Mouse (Mus musculus): ENCODE measurements around the gene Olfr339. TPM values are rescaled to one million over a fixed set of nuclear protein-coding genes. Genes with fewer than 3 reads are reported as not detected.
"Not testable (repeated sequence)": the region's sequence is repeated elsewhere in the genome, so short reads cannot be mapped to it uniquely, and the experiment has no call there.

Gene Olfr339
- total RNA-seq (2021) = not detected

- intact Hi-C loops (cut with DNase I) = no loop called here
- no peak for DNase-seq (ENCODE audit: extremely low spot score in 1 of 2, low spot score in 2 of 2)
Measured at GRCm38 (mm10) chr2:36418647-36419046, at the start of gene Olfr339. TSS of gene Olfr339 (plus strand) at chr2:36418947.

GRCm38 (mm10) chr2:36373219-36373618 lies 45.5 kb upstream of the Olfr339 start, which contains the start of gene Olfr338:
TSS of gene Olfr338 (plus strand) at chr2:36373519.
- no peak for DNase-seq (ENCODE audit: extremely low spot score in 1 of 2, low spot score in 2 of 2)
- intact Hi-C loops (cut with DNase I) = no loop called here

GRCm38 (mm10) chr2:36415174-36415573 lies 3.6 kb upstream of the Olfr339 start:
- intact Hi-C loops (cut with DNase I); DNase-seq (ENCODE audit: extremely low spot score in 1 of 2, low spot score in 2 of 2): not testable (repeated sequence)

GRCm38 (mm10) chr2:36415591-36415990 lies 3.2 kb upstream of the Olfr339 start:
- DNase-seq (ENCODE audit: extremely low spot score in 1 of 2, low spot score in 2 of 2); intact Hi-C loops (cut with DNase I): not testable (repeated sequence)

GRCm38 (mm10) chr2:36452287-36452686 lies 33.5 kb downstream of the Olfr339 start, which contains the start of gene Olfr340:
TSS of gene Olfr340 (plus strand) at chr2:36452587.
- intact Hi-C loops (cut with DNase I) = no loop called here
- no peak for DNase-seq (ENCODE audit: extremely low spot score in 1 of 2, low spot score in 2 of 2)

- no peak for DNase-seq (ENCODE audit: extremely low spot score in 1 of 2, low spot score in 2 of 2)
- intact Hi-C loops (cut with DNase I) = no loop called here
Measured at GRCm38 (mm10) chr2:36473634-36474033, 54.9 kb downstream of the Olfr339 start.

Other genes starting within 250 kb of the Olfr339 start
- 10 to 100 TPM; 11.8 to 13.0 TPM for gene Ptgs1, start 188.5 kb upstream of the Olfr339 start, total RNA-seq (2021)
- not detected for gene Olfr338, start 45.4 kb upstream of the Olfr339 start, total RNA-seq (2021)
- not detected for gene Olfr340, start 33.6 kb downstream of the Olfr339 start, total RNA-seq (2021)
- gene Olfr341, start 63.5 kb downstream of the Olfr339 start, total RNA-seq (2021) = not detected
- gene Olfr342, start 106.1 kb downstream of the Olfr339 start, total RNA-seq (2021) = not detected
- not detected for gene Olfr344, start 147.7 kb downstream of the Olfr339 start, total RNA-seq (2021)
- gene Olfr345, start 221.1 kb downstream of the Olfr339 start, total RNA-seq (2021) = not detected